Mouse (Mus musculus) frontal cortex, postnatal 36 days (tissue): ENCODE measurements at regions not wholly inside any gene's neighbourhood (a gene's known extent, or its start where the extent isn't known, plus 50 kb on each side); places are given as distances from the start of the nearest gene placed in this dataset.
A peak's percentile ranks its signal among the peaks of the same experiment; 100 is the strongest.

Experiments used
- DNase-seq, 2 experiments: peaks; one replicate each; pipeline ENCODE4 v3.0.0; 2022; ENCODE audit warnings: low spot score in 2 of 2

GRCm38 (mm10) chr8:49631286-49631685, 787.5 kb upstream of the Tenm3 start:
- DNase-seq = peak; percentile 24 to 44

DNA sequence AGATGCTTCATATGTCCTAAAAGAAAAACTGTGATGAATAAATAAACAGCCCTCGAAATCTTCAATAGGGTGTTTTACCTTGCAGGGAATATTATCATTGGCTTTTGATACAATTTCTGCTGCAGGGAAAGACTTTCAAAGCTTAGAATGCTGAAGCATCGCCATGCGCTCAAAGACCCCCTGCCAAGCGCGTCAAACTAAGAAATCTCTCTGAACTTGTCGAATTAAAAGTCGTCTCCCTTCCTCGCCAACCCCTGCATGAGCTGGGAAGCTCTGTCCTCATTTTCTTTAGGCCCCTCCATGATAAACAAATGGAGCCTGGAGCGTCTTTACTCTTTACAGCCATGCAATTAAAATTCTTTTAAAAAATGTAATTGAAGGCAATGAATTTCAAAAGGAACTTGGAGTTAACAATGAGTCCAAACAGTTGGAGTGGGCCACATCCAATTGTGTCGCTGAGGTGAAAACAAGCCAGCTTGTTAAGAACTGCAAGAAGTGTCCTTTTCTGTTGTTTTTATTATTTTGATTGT, 784.3 kb upstream of the Tenm3 start:
- DNase-seq = no peak

DNA sequence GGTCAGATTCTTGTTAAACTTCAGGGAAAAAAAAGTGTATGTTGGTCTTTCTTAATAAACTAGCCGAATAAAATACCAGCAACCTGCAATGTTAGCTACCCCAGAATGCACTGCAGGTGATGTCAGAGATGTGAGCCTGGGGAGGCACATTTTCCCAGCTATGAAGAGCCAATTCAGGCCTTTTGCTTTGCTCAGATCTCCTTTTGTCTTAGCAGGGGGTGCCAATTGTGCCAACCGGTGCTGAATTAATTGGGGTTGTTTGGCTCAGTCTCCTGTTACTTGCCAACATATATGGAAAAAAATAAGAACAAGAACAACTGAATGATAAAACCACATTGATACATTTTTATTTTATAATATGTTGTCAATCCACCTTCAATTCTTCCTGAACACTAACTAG, 751.8 kb upstream of the Tenm3 start:
- DNase-seq = no peak

GRCm38 (mm10) chr8:49567423-49567822, 723.7 kb upstream of the Tenm3 start:
- DNase-seq = no peak

- no peak for DNase-seq
Measured at GRCm38 (mm10) chr8:49563499-49564279, 719.9 kb upstream of the Tenm3 start.

DNA sequence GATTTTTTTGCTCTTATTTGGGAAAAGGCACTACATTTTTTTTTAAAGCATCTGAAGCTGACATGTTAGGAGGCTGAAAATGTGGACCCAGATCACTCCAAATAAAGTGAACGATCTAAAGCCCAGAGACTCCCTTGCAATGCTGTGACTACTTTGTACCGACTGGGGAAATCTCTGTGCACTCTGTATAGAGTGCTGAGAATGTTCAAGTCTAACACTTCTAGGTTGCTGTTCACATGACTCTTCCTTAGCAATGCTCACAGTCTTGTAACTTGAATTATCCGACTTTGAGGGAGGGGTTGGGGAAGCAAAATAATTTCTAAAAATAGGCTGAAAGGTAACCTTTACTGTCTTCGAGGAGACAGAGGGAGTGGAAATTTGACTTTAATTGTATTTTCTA, 719.2 kb upstream of the Tenm3 start:
- DNase-seq = no peak

DNA sequence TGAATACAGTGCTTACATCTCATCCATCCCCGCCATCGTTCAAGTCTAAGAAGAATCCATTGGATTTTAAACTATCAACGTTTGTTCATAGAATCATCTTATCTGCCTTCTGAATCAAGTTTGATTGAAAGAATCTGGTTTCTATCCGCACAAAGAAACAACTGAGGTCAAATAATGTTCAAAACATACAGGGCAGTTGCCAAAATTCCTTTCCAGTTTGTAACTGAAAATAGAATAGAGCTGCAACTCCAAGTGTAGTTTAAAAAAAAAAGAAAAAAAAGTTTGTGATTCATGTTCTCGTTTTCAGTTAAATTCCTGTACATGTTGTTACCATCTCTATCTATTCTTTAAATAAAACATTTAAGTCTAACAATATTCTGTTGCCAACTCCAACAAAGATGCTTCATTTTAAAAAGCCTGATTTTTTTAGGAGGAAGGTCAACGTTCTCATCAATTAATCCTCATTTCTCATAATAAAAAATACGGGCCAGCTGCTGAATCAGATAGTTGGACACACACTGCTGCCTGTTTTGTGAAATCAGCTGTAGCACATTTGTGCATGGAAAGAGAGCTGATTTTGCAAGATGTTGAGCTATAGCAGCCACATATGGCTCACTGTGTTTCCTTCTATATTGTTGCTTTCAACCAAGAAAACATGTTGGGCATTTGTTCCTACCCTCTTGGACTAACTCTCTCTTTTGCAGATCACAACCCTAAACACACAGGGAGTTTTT, 712.1 kb upstream of the Tenm3 start:
- DNase-seq = no peak

DNA sequence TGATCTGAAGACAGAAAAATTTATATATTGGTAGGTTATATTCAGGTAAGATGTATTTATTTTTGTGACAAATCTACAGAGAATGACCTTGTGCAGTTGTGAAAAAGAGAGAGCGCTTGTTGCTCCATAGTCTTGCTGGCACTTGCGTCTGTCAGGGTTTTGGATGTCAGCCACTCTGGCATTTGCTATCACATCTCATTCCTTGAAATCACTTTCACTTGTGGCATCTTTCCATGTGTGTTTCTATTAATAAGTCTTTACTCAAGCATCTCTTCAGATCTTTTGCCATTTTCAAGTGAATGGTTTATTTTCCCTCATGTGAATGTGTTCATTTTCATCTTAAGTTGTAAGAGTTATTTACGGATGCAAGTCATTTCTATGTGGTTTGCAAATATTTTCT, 709.4 kb upstream of the Tenm3 start:
- DNase-seq = no peak

DNA sequence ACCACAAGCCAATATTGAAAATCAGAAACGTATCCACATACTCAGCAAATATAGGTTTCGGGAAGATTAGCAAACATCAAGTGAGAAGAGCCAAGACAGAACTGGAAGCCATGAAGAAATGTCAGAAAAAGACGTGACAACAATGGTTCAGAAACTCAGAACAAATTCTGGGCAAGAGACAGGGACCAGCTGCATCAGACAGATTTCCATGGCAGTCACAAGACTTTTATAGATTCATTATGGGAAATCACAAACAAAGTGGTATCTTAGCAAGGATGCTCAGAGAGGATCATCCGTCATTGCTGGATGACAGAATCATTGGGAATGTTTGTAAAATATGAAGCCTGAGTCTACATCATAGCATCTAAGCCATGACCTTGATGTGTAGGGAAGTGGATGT, 699.6 kb upstream of the Tenm3 start:
- DNase-seq = peak in 1 of 2 experiments; percentile 4

DNA sequence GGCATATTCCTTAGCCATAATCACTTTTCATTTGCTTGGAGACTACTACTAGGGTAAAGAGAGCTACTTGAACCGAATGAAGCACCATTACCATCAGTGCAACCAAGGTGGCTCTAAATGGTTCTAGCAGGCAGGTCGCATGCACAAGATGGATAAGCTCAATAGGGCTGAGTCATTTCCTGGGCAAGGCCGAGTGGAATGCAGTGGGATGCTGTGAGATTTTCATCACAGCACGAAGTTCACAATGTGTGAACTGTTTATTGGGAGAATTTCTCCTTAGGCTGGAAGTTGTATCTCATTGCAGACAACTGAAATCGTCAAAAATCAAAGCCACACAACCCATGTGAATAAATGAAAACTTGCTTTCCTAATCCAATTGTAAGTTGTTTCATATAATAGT, 697.6 kb upstream of the Tenm3 start:
- DNase-seq = no peak

DNA sequence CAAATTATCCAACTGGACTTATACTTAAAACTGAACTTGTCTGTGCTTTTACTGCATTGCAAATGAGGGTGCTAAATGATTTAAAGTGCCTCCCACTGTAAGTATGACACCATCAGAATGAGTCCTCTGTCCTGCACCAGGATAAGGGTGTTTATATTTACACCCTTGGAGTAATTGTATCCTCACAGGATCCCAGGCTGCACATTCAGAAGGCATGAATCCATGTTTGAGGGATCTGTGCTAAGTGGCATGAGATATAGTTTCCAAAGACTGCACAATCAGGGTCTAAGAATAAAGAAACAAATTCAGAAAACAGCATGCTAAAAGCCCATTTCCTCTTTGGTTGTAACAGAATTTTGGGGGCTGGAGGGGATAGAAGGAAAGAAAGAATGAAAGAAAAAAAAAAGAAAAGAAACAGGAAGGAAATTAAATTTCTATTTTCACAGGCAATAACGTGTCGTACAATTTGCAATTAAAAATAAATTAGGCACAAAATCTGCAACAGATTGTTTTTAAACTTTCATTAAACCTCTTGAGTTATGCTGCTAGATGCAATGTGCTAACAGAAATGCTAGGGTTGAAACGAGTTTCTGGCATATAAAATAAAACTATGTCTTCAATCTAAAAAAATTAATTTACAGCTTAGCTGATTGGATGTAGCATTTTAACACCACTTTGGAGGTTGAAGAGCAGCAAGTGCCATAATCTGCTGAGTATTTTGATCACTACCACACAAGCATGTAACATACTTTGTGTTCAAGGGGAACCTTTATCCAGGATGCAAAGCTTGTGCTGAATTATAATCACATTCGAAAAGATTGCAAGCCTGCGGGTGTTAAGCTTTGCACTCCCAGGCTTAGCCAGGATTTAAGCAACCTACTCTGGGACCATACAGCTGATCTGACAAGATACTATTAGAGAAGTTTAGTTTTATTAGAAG, 689.9 kb upstream of the Tenm3 start:
- no peak for DNase-seq

DNA sequence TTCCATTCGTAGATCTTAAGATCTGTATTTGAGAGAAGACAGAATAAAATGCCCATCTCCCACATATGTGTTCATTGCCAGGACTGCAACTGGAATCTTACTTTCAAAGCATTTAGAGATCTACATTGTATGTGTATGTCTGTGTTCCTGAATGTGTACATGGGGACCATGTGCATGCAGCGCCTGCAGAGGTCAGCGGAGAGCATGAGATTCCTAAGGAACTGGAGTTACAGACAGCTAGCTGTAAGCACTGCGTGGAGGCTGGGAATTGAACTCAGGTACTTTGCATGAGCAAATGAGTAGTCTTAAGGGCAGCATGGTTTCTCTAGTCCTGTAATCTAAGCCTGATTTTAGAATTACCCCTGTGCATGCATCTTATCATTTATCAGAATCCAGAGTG, 685.5 kb upstream of the Tenm3 start:
- no peak for DNase-seq

GRCm38 (mm10) chr8:49492906-49493305, 649.2 kb upstream of the Tenm3 start:
- DNase-seq = no peak

- DNase-seq = no peak
Measured at GRCm38 (mm10) chr8:49485284-49485683, 641.5 kb upstream of the Tenm3 start.

DNA sequence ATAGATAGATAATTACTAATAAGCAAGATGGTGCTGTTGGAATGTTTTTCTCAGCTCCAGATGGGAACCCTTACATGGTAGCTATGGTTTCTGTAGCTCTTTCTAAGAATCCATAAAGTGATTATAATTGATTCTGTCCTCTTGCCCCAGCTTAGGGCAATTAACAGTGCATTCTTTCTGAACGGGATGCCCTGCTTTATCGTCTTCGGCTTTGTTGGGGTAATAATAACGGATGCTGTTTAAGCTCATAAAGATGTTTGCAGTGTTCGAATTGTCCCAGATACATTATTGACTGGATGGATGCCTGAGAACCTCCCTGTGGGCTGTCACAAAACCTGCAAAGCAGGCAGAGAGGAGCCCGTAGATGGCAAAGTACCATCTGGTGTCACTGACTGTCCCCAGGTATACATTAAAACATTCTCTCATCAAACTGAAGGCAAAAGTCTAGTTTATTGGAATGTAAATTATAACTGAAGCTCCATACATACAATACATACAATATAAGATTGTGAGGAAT, 637.8 kb upstream of the Tenm3 start:
- DNase-seq = no peak

DNA sequence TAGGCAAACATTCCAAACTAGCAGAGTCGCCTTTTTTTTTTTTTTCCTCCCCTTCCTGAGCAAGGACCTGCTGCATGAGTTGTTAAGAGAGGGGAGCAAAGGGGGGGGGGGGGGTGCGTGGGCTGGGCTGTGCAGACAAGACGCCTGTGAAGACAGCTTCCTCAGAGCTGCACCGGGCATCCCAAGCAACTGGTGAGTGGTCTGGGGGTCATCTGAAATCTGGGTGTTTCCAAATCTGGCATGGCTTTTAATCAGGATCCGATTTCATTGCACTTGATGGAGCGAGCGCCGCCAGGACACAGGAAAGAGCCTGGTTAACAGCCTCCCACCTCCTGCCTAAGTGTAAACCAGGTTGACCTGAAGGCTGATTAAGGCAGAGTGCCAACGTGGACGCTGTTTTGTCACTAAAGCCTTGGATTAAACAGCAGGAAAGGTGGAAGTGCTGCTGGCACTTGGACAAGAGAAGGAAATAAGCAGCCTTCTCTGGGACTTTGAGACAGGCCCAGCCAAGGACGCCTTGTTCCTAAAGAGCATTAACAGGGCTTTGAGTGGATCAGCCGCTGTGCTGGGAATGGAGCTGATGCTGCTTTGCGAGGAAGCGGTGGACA, 622.3 kb upstream of the Tenm3 start:
- no peak for DNase-seq

- DNase-seq = no peak
Measured at GRCm38 (mm10) chr8:49465070-49465469, 621.3 kb upstream of the Tenm3 start.

- DNase-seq = no peak
Measured at GRCm38 (mm10) chr8:49462602-49463001, 618.9 kb upstream of the Tenm3 start.

DNA sequence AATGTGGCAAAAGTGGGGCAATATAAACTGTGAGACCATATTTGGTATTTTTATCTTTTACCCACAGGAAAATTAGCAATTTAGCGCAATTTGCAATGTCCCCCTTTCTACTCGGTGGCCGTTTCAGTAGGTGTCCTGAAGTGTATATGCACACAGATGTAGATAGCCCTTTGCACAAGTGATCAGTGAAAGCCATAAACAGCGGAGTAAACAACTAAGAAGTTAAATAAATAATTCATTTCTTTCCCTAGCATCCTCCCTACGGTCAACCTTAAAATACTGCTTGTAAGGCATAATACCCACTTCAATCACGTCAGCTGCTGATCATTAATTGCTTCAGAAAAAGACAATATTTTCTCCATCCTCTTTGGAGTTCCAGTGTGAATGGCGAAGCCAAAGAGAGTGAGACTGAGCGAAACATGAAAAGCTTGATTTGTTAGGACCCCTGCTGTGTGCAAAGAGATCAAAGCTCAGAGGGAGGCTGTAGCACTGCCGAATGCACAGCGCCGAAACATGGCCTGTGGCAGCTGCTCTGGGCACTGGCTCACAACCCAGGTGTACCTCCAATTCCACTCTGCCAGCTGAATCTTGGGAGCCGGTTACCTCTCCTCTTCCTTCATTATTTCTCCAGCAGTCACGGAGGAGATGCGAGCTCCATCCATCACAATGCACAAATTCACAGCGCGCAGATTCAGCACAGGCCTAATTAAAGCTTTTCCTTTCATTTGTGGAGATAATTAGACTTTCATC, 618.1 kb upstream of the Tenm3 start:
- DNase-seq = no peak

DNA sequence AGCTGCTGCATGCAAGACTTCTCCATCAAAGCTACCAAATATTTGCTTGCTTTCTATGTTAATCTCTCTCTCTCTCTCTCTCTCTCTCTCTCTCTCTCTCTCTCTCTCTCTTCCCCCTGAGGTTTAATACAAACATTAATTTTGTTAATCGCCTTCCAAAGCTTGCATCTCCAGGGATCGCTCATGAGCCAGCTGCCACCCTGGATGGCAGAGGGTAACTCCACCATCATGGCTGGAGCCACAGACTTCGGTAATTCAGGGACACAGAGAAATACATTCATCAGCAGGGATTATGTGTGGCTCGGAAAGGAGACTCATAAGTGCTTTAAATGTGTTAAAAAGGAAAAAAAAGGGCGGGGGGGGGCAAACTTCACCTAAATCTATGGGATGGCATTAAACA, 601.7 kb upstream of the Tenm3 start:
- no peak for DNase-seq

DNA sequence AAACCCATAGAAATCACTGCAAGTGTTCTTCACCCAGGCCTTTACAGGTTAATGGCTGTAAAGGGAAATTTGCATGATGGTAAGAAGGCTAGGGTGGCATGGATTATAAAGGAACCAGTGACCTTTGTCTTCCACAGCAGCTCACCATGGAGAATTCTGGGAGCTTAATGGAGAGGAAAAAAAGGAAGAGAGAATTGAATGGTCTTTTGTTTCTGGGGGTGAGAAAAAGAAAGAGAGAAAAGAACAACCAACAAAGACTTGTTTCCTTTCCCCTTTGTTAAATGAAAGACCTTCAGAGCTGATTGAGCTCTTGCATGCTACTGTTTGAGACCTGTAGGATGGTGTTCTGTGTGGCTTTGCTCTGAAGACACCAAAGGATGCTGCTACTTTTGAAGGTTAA, 597.5 kb upstream of the Tenm3 start:
- DNase-seq = no peak
